Mouse (Mus musculus): ENCODE measurements at regions not wholly inside any gene's neighbourhood (a gene's known extent, or its start where the extent isn't known, plus 50 kb on each side); places are given as distances from the start of the nearest gene placed in this dataset.
A peak's percentile ranks its signal among the peaks of the same experiment; 100 is the strongest.

DNA sequence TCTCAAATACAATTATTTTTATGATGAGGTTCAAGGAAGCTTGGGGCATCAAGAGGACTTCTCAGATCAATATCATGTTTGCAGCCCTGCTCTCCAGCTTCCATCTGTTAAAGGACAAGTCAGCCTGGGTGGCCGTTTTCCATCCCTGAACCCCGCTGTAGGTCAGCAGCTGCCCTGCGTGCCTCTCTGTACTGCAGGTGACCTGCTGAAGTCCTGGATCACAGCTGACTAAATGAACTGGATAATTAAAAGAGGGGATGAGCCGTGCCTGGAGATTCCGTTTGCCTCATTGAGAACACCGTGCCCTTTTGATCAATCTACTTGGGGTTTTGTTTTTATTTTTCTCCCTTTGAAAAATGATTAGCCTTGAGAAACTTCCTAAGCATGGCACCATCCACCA lies 221.2 kb upstream of the Ppargc1a start:
- ATAC-seq (replicated peaks; ENCODE audit: low FRiP score, poor library complexity, severe bottlenecking) = no peak

DNA sequence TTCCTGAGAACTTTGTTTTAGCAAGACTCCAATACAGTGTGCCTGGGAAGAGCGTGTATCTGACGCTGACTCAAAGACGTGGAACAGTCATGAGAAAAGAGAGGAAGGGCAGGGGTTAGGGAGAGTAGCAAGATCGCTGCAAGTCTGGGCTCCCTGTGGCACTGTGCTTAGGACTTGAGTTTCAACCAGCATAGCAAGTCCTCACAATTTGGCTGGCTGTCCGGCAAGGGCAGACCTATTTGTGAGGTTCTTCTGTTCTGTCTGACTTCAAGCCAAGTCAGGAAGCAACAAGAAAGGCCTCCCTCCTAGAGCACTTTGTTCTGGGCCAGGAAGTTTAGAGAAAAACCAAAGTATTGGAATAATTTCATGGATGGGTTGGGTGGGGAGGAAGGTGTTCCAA lies 216.0 kb upstream of the Ppargc1a start:
- ATAC-seq (replicated peaks; ENCODE audit: low FRiP score, poor library complexity, severe bottlenecking) = no peak

DNA sequence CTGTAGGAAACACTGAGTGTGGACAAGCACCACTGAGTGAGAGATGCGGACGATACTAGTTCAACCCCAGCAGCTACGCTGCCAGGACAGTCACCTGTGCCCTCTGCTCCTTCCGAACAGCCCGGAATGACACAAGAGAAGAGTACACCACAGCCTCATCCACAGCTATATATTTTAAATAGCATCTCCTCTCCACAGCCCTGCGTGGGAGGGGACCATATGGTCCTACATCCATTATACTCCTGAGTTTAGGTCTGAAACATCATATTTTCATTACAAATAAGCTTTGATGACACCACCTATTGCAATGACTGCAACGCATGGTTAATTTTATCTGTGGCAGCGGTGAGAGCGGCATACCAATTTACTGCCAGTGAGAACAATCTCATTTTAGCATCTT lies 215.6 kb upstream of the Ppargc1a start:
- ATAC-seq (replicated peaks; ENCODE audit: low FRiP score, poor library complexity, severe bottlenecking) = no peak

DNA sequence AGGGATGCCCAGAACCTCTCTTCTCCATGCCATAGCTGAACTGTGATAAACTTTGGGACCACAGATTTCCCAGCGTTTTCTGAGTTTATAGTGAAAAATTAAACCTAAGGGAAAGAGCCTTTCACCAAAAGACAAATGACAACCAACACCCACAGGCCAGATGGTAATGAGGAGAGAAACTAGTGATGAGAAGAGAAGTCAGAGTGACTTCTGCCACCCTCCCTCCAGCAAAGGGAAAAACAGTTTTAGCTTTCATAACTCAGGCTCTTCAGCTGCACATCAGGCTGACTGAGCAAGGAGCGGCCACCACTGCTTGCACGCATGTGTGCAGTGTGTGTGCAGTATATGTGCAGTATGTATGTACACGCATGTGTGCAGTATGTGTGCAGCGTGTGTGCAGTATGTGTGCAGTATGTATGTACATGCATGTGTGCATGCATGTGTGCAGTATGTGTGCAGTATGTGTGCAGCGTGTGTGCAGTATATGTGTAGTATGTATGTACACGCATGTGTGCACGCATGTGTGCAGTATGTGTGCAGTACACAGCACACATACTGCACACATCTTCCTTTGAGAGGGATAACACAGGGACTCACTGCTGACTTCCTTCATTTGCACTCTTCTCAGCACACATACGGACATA lies 208.1 kb upstream of the Ppargc1a start:
- peak; percentile 34 for ATAC-seq (replicated peaks; ENCODE audit: low FRiP score, poor library complexity, severe bottlenecking)

DNA sequence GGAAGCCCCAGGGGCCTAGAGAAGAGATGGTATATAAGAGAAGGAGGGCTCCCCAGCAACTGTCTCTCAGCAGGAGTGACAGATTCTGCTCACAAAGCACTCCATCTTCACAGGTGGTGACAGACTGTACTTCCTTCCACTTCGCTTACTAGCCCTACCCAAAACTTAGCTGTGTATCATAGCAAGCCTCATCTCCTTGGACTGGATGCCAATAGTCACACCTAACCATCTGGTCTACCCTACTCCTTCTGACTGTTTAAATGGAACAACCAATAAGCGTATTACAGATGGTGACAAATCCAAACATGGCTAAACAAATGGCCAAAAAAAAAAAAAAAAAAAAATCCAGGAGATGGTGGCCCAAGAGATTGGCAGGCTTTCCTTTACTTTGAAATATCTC lies 204.1 kb upstream of the Ppargc1a start:
- no peak for ATAC-seq (replicated peaks; ENCODE audit: low FRiP score, poor library complexity, severe bottlenecking)

DNA sequence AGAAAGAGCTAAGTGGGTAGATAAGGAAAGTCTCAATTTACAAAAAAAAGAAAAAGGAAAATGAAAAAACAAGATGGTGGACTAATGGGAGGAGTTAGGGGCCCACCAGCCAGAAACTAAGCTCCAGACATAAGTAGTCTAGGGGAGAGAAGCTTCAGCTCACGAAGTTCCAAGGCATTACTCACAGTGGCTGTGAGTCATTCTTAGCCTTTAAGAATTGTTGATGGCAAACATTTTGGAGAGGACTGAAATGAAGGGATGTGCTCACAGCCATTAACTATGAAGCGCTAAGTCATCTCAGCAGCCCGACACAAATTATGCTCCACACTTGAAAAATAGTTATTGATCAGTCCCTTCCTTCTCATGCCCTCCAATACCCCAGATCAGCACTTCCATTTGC lies 198.6 kb upstream of the Ppargc1a start:
- no peak for ATAC-seq (replicated peaks; ENCODE audit: low FRiP score, poor library complexity, severe bottlenecking)

DNA sequence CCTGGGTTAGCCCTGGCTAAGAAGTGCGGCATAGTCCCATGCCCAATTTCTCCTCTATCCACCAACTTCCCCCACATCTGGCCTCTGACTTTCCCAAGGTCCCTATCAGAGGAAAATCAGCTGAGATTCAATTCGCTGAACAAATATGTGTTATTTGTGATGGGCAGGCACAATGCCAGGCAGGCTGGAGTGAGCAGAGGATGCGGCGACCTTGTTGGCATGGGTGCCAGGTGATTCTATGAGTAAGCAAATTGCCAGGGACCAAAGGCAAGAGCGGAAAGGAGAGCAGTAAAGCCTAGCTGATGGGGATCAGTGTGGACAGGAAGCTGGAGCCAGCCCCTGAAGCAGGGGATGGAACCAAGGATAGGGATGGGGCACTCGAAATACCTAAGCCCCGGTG lies 196.9 kb upstream of the Ppargc1a start:
- no peak for ATAC-seq (replicated peaks; ENCODE audit: low FRiP score, poor library complexity, severe bottlenecking)

DNA sequence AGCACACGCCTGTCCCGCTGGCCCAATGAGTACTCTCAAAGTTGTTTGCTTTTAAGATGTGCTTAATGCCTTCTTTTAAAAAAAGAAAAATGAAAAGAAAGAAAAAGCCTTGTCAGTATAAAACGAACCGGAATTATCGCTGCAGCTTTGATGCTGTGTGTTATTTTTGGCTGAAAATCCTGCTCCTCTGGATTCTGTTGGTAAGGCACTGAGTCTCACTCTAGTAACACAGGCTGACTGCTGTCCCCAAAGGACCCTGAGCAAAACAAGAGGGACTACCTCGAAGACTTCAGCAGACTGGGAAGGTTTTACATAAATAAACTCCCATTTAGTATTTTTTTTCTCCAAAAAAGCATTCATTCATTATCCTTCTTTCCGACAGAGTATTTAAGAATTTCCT lies 196.1 kb upstream of the Ppargc1a start:
- no peak for ATAC-seq (replicated peaks; ENCODE audit: low FRiP score, poor library complexity, severe bottlenecking)

DNA sequence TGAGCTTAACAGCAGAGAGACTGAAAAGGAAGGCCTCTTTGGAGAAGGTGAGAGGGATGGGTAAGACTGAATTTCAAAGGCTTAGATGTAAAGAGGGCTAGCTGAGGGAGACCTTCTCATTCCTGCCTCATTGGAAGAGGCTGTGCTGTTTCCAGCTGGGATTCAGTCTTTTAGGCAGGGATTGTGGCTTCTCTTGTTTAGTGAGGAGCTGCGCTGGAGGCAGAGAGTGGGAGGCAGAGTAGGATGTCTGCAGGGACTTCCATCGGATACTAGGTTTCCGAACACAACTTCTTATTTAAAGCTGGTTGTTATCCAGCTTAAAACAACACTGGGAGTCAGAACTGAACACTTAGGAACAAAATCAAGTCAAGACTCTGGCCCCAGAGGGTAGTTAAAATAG lies 194.8 kb upstream of the Ppargc1a start:
- ATAC-seq (replicated peaks; ENCODE audit: low FRiP score, poor library complexity, severe bottlenecking) = no peak

DNA sequence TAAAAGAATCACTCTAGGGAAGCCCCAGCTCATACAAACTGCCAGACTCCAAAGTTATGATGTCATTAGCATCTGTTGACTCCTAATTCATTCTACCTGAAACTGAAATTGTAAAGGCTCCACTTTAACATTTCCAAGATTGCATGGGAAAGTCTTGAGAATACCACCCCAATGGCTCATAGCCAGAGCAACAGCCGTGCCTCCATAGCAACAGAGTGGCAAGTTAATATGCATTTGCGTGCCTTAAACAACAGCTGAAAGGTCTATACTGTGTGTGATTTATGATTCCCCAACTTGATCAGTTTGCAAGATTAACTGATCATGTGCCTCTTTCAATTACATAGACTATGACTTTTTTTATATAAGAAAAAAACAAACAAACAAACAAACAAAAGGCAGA lies 190.8 kb upstream of the Ppargc1a start:
- no peak for ATAC-seq (replicated peaks; ENCODE audit: low FRiP score, poor library complexity, severe bottlenecking)

DNA sequence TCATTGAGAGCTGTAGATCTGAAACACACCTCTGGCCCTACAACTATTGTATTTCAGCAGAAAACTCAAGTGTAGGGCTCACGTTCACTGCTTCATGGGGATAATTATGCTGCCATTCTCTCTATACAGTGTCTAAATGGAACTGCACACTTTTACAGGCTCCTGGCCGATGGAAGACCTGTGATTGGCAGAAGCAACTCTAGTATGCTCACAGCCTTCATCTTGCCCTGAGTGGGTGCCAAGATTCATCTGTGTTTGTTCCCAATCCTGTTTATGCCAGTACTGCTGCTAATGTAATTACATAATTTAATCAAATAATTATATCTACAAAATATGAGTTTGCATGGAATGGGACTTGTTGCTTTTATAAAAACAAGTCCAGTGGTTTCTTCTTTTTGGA lies 190.3 kb upstream of the Ppargc1a start:
- ATAC-seq (replicated peaks; ENCODE audit: low FRiP score, poor library complexity, severe bottlenecking) = no peak

DNA sequence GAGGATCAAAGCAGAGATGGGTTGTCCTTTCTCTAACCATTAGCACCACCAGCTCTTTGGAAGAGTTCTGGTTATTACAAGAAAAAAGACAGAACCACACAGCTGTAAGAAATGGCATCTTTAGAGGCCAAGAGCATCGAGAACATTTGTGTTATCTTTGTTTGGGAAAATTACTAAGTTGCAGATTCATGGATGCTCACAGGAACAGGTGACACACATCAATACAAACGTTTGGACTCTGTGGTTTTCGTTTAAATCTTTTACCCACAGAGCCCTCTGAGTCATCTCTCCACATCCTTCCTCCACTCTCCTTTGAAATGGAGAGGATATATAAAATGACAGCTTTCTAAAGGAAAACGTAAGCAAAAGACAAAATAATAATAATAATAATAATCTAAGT lies 184.5 kb upstream of the Ppargc1a start:
- no peak for ATAC-seq (replicated peaks; ENCODE audit: low FRiP score, poor library complexity, severe bottlenecking)

DNA sequence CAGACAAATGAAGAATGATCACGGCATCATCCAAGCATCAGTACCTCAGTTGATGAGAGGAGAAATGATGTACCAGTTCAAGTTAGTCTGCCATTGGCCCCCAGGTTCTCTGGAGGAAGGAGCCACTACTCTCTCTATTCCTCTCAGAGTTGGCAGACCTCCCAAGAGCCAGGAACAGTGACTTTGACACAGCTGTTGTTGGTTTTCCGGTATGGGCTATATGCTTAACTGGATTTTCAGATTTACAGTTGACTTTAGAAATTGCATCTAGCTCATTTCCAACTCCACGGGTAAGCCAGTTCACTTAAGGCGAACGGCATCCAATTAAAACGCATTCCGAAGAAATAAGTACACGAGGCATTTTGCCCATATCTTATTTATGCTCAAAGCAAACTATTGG lies 182.9 kb upstream of the Ppargc1a start:
- ATAC-seq (replicated peaks; ENCODE audit: low FRiP score, poor library complexity, severe bottlenecking) = no peak

DNA sequence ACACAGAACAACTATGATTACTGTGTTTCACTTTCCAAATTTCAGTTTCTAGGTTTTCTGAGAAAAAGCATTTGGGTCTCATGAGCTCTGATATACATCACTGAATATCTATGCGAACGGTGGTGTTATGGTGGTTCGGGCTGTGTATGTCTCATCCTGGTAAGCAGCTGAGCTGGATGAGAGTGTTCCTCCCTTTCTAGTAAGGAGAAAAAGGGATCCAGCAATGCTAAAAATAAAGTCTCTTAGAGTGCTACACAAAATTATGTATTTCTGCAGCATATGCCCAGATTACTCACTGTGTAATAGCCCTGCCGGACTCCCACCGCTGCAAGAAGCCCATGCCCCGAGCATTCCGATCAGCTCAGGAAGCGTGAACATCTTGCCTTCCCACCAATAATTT lies 173.4 kb upstream of the Ppargc1a start:
- no peak for ATAC-seq (replicated peaks; ENCODE audit: low FRiP score, poor library complexity, severe bottlenecking)

DNA sequence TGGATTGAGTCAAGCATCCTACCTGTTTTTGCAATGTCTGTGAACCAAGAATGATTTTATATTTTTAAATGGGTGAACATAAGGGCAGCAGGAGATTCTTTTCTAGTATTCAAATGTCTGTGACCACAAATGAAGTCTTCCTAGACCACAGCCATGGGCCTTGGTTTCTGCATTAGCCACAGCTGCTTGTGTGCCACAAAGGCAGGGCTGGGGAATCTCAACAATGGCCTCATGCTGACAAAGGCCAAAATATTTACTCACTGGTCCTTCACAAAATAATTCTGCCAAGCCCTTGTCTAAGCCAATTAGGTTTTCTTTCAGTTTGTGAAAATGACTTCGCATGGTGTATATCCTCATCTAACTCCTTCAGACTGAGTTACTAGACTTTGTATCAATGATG lies 162.7 kb upstream of the Ppargc1a start:
- ATAC-seq (replicated peaks; ENCODE audit: low FRiP score, poor library complexity, severe bottlenecking) = no peak

DNA sequence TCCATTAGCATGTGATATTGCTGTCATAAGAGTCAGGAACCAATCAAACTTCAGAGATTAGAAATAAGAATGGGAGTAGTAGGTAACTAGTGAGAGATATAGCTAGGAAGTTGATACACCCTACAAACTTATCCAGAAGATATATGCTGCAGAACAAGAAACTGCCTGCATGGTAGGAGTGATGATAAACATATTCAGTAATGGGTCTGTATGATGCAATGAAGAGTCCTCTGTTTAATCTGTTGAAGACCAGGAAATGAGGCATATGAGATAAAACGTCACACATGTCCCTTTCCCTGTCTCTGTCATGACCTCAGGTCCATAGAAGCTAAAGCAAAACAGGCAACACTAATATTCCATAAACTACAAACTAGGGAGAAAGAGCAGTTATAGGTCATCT lies 162.2 kb upstream of the Ppargc1a start:
- ATAC-seq (replicated peaks; ENCODE audit: low FRiP score, poor library complexity, severe bottlenecking) = no peak

DNA sequence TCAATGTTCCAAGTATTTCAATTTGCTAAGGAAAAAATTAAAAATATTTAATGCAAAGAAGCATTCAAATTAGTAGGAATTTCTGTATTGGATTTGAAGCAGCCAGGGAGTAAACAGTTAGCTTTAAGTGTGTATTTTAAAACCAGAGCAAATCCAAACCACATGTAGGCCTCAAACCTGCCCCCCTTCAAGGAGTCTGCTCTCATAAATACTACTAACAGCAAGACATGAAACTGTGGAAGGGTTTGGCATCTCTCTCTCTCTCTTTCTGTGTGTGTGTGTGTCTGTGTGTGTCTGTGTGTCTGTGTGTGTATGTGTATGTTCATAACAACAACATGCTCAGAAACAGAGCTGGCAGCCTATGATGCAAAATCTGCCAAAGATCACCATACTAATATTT lies 159.2 kb upstream of the Ppargc1a start:
- ATAC-seq (replicated peaks; ENCODE audit: low FRiP score, poor library complexity, severe bottlenecking) = no peak

DNA sequence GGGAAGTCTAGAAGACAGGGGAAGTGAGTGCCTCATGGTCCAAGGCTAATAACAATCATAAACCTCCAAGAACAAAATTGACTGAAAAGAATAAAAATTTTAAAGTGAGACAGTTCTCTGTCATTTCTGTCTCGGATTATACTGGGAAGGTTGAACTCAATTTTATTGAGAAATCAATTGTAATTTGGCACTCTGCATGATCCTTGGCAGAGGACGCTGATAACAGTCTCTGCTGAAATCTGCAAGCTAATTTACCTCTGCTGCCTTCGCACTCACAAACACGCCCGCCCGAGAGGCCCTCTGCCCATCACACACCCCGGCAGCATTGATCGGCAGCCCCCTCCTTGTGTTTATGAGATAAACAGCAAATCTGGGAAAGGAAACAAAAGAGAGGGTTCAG lies 151.4 kb upstream of the Ppargc1a start:
- ATAC-seq (replicated peaks; ENCODE audit: low FRiP score, poor library complexity, severe bottlenecking) = no peak

DNA sequence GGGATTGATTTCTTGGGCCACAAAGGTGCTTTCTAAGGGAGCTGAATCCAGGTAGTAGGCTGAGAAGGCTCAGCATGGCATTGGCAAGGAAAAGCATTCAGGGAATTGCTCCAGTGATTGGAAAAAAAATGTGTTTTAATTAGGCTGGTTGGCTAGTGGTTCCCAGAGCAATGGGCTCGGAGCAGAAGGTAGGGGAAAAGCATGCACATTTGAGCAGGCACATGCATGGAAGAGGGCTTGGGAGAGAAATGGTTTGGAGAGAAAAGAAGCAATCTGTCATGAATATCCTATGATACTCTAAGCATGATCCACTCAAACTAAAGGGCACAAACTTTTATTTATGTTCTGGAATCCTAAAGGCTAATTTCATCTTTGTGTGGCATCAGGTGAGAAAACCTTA lies 150.9 kb upstream of the Ppargc1a start:
- no peak for ATAC-seq (replicated peaks; ENCODE audit: low FRiP score, poor library complexity, severe bottlenecking)

DNA sequence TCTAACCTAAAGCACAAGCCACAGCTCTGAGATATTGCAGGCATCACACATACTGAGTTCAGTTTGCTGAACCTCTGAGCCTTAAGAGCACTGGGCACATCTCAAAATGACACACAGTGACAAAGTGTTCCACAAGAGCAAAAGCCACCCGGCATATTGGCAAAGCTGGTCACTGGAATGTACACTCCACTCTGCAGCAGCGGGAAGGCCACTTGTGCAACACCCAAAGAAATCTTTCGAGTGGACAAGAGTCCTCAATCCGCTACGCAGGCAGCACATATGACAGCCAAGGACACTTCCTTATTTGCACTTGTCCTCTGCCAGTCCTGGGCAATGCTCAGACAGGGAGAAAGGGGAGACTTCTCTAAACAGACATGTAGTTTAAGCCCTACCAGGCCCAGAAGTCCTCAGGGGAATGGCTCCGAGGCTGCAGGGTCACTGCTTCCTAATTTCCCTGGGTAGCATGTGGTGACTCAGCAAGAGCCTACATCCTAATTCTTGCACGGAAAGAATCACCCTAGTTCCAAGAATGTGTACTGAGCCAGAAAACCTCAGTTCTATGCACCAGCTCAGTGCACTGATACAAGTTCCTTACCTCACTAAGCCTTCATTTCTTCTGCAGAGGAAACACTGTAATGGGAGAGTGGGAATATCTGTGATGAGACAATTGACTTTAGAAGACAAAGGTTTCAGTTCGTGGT lies 144.5 kb upstream of the Ppargc1a start:
- no peak for ATAC-seq (replicated peaks; ENCODE audit: low FRiP score, poor library complexity, severe bottlenecking)

DNA sequence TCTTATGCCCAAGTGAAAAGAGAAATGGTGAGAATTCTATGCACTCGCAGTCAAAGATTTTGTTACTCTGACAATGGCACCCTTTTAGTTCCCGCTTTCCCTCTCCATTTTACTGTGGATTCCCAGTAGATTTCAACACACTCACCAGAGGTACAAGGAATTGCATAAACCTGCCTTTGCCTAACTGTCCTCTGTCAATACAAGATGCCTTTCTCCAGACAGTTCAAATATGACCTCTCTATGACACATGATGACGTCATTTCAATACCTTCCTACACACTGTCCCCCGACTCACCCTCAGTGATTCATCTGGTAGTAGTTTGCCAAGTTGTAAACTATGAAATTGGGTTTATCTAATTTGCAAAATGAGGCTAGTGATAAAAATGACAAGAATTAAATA lies 143.1 kb upstream of the Ppargc1a start:
- no peak for ATAC-seq (replicated peaks; ENCODE audit: low FRiP score, poor library complexity, severe bottlenecking)

DNA sequence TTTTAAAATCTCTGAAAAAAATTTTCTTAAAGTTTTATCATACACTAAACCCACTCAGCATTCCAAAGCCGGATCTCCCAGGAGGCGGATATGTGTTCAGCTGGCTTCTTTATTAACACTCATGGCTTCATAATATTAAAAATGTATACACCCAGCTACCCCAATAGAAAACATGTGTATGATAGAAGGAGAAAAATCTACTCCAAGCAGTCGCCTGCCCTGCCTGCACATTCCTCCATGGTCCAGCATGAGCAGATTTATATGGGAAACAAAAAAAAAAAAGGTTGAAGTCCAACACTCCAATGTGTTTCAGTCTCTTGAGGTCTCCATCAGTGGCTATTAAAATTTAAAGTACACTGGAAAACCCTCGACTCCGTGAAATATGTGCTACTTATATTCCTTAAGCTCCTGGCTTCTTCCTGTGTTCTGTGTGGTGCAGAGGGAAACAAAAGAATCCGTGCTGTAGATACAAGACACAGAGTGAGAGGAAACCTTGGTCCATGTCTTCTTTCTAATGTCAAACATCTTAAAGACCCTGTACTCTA lies 142.0 kb upstream of the Ppargc1a start:
- ATAC-seq (replicated peaks; ENCODE audit: low FRiP score, poor library complexity, severe bottlenecking) = no peak

Measured in erythroblast, adult 5-6 weeks (primary cell).